Mouse (Mus musculus) cerebellum, postnatal 25 days (tissue): ENCODE measurements at regions not wholly inside any gene's neighbourhood (a gene's known extent, or its start where the extent isn't known, plus 50 kb on each side); places are given as distances from the start of the nearest gene placed in this dataset.
A peak's percentile ranks its signal among the peaks of the same experiment; 100 is the strongest.

Experiments used
- DNase-seq, 2 experiments: peaks; one replicate each; pipeline ENCODE4 v3.0.0; 2021; ENCODE audit warnings: mixed read lengths in 2 of 2

GRCm38 (mm10) chr9:41478106-41478848 is 316.8 kb upstream of the Ubash3b start:
- no peak for DNase-seq

- no peak for DNase-seq
These were observed 313.8 kb upstream of the Ubash3b start for GRCm38 (mm10) chr9:41475326-41475725.

- no peak for DNase-seq
These were observed 313.4 kb upstream of the Ubash3b start for GRCm38 (mm10) chr9:41474945-41475297.

GRCm38 (mm10) chr9:41474244-41474944 is 312.9 kb upstream of the Ubash3b start:
- peak; percentile 75 to 83 for DNase-seq

- no peak for DNase-seq
These were observed 312.0 kb upstream of the Ubash3b start for GRCm38 (mm10) chr9:41473506-41473905.

GRCm38 (mm10) chr9:41471345-41471744 is 309.8 kb upstream of the Ubash3b start:
- no peak for DNase-seq

- no peak for DNase-seq
These were observed 308.5 kb upstream of the Ubash3b start for GRCm38 (mm10) chr9:41470010-41470409.

GRCm38 (mm10) chr9:41469414-41469813 is 307.9 kb upstream of the Ubash3b start:
- no peak for DNase-seq

GRCm38 (mm10) chr9:41464057-41464685 is 302.7 kb upstream of the Ubash3b start:
- DNase-seq: peak; percentile 23 to 53

GRCm38 (mm10) chr9:41461742-41462141 is 300.2 kb upstream of the Ubash3b start:
- DNase-seq: peak; percentile 83 to 87

GRCm38 (mm10) chr9:41460709-41461108 is 299.2 kb upstream of the Ubash3b start:
- DNase-seq: no peak

- DNase-seq: no peak
These were observed 295.5 kb upstream of the Ubash3b start for GRCm38 (mm10) chr9:41457003-41457402.

- DNase-seq: no peak
These were observed 290.2 kb upstream of the Ubash3b start for GRCm38 (mm10) chr9:41451738-41452137.

- DNase-seq: no peak
These were observed 287.7 kb upstream of the Ubash3b start for GRCm38 (mm10) chr9:41449233-41449632.

- no peak for DNase-seq
These were observed 286.4 kb upstream of the Ubash3b start for GRCm38 (mm10) chr9:41447902-41448301.

- DNase-seq: peak; percentile 20 to 34
These were observed 285.8 kb upstream of the Ubash3b start for GRCm38 (mm10) chr9:41447211-41447875.

GRCm38 (mm10) chr9:41446431-41447203 is 285.1 kb upstream of the Ubash3b start:
- no peak for DNase-seq

- DNase-seq: no peak
These were observed 280.9 kb upstream of the Ubash3b start for GRCm38 (mm10) chr9:41442418-41442817.

- DNase-seq: peak; percentile 47 to 65
These were observed 278.5 kb upstream of the Ubash3b start for GRCm38 (mm10) chr9:41439979-41440378.

- no peak for DNase-seq
These were observed 276.6 kb upstream of the Ubash3b start for GRCm38 (mm10) chr9:41438141-41438540.

- DNase-seq: no peak
These were observed 269.2 kb upstream of the Ubash3b start for GRCm38 (mm10) chr9:41430391-41431343.
